Mouse (Mus musculus) kidney, adult 2 months (tissue): ENCODE results near the gene Opn1sw. TPM values are rescaled to one million over a fixed set of nuclear protein-coding genes. Genes with fewer than 3 reads are reported as not detected.

Source experiments
- DNase-seq: peaks from one replicate; pipeline ENCODE4 v3.0.0; 2021
- H3K27ac ChIP-seq: fragments of 200-500 bp; 2 replicates; pipeline ENCODE4 v1.5.1; 2012; ENCODE audit warnings: low read depth, low read length, control low read depth, inconsistent platforms; ENCODE audit not compliant: insufficient read depth
- H3K27me3 ChIP-seq: fragments of 200-500 bp; replicated peaks from 2 replicates; pipeline ENCODE4 v1.6.1; 2012; ENCODE audit warnings: mild to moderate bottlenecking, moderate library complexity, low read length, inconsistent platforms; ENCODE audit not compliant: control insufficient read depth, insufficient read depth
- H3K36me3 ChIP-seq: fragments of 200-500 bp; 2 replicates; pipeline ENCODE4 v1.6.1; 2012; ENCODE audit warnings: mild to moderate bottlenecking, moderate library complexity, low read length, inconsistent platforms; ENCODE audit not compliant: control insufficient read depth, insufficient read depth
- H3K4me1 ChIP-seq: fragments of 200-500 bp; 2 replicates; pipeline ENCODE4 v1.6.1; 2011; ENCODE audit warnings: low read length; ENCODE audit not compliant: control insufficient read depth, insufficient read depth
- H3K4me3 ChIP-seq: fragments of 200-500 bp; 2 replicates; pipeline ENCODE4 v1.5.1; 2011; ENCODE audit warnings: mild to moderate bottlenecking, low read depth, low read length, control low read depth; ENCODE audit not compliant: insufficient read depth
- CTCF ChIP-seq: fragments of 200-500 bp; conservative IDR thresholded peaks from 2 replicates; pipeline ENCODE4 v1.5.1; 2011; ENCODE audit warnings: low read depth, mild to moderate bottlenecking, control low read depth, low read length, moderate library complexity, mixed read lengths; ENCODE audit not compliant: insufficient read depth, insufficient read length
- POLR2A ChIP-seq: fragments of 200-500 bp; IDR thresholded peaks from one replicate; pipeline ENCODE4 v1.6.1; 2011; ENCODE audit warnings: low read depth, low read length, control low read depth
- WGBS: fragments of 180-500 bp; shearing (Covaris S2); methylation state at CpG from one replicate; pipeline ENCODE4 v1.1.7; 2018; 5-methylcytosine and 5-hydroxymethylcytosine counted together
- polyA plus RNA-seq: library from polyadenylated mRNA; depleted of rRNA; stranded (reverse); fragments of >200 nt; gene quantifications from 2 replicates; pipeline ENCODE4 v1.2.3, GENCODE M21; 2012; rRNA removed

Gene Opn1sw
- polyA plus RNA-seq = not detected in 2 replicates

DNA sequence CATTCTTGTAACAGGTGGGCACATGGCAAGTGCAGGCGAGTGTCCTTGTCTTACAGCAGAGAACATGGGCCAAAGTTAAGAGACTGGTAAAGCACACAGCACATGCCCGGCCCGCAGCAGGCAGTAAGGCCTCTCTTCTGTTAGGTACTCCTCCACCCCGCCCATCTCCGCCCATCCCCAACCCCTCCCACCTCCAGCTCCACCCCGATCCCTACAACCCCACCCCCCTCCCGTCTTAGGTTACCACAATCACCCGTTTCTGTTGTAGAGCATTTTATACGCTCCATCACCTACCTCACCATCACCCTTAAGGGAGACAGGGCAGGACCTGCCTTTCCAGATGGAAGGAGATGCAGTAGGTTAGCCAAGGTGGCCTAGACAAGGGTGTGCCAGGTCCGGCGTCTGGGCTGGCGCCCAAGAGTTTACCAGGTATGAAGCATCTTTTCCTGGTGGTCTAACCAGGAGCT, at the start of gene Opn1sw:
TSS of gene Opn1sw (minus strand) at position 417 of the 467 bp plus-strand sequence.
- Histone ChIP-seq H3K4me3 (no peak within 1 kb of the TSS), H3K36me3 (no peaks in the 10 kb centered on the region), H3K27ac (no peak within 1 kb of the TSS), H3K4me1 (no peaks in the 10 kb centered on the region), H3K27me3 (no peaks in the 10 kb centered on the region)
- no peak for TF ChIP-seq CTCF
- no peak for TF ChIP-seq POLR2A
- WGBS = 7% methylated on average over 12 of the region's 12 CpGs
- peak; percentile 7 for DNase-seq

DNA sequence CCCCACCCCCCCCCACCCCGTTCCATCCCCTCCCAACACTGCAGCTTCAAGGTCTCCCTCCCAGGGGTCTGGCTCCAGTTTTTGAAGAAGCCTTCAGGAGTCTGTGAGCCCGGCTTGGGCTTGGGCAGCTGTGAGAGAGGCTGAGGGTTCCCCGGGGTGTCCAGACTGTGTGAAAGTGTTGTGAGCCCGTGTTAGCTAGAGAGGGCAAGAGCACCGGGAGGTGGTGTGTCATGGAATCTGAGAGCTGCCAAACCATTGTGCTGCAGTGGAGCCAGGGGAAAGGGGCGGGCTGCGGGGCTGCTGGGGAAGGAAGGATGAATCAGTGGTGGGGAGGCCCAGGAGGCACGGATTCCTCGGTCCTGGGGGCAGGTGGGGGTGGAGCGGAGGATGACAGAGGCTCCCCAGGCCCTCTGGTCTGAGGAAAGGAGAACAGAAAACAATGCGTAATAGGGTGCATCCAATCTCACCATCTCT, 48.2 kb upstream of the Opn1sw start:
- DNase-seq = no peak
- Histone ChIP-seq H3K4me1 (no peaks in the 10 kb centered on the region), H3K36me3 (no peaks in the 10 kb centered on the region), H3K4me3 (no peak overlapping the region), H3K27ac (no peak overlapping the region), H3K27me3 (peaks cover 5% of the 10 kb centered on the region)
- no peak for TF ChIP-seq CTCF
- no peak for TF ChIP-seq POLR2A
- WGBS = 26% methylated on average over 11 of the region's 11 CpGs

DNA sequence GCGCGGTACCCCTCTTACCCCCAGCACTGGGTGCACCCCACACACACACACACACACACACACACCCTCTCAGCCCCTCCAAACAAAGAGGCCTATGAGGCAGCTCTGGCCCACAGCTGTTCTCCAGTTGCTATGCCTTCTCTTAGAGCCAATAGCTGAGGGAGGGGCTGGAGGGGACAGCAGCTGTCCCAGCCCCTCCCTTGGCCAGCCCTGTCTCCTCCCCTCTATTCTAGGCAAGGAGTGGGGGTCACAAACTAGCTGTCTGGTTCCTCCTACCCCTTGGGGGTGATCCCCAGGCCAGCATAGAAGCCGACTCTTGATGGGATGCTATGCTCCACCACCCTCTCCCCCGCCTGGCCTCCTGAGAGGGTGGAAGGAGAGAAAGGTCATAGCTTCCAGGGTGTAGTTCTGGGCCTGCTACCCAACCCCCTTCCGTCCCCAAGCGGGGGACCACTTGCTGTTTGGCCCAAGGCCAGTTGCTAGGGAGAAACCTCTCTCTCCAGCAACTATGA, 47.7 kb upstream of the Opn1sw start:
- Histone ChIP-seq H3K36me3 (no peaks in the 10 kb centered on the region), H3K27ac (no peak overlapping the region), H3K4me3 (no peak overlapping the region), H3K4me1 (no peaks in the 10 kb centered on the region), H3K27me3 (peaks cover 5% of the 10 kb centered on the region)
- TF ChIP-seq CTCF (no peak), POLR2A (no peak)
- no peak for DNase-seq
- WGBS = 52% methylated on average over 6 of the region's 6 CpGs

DNA sequence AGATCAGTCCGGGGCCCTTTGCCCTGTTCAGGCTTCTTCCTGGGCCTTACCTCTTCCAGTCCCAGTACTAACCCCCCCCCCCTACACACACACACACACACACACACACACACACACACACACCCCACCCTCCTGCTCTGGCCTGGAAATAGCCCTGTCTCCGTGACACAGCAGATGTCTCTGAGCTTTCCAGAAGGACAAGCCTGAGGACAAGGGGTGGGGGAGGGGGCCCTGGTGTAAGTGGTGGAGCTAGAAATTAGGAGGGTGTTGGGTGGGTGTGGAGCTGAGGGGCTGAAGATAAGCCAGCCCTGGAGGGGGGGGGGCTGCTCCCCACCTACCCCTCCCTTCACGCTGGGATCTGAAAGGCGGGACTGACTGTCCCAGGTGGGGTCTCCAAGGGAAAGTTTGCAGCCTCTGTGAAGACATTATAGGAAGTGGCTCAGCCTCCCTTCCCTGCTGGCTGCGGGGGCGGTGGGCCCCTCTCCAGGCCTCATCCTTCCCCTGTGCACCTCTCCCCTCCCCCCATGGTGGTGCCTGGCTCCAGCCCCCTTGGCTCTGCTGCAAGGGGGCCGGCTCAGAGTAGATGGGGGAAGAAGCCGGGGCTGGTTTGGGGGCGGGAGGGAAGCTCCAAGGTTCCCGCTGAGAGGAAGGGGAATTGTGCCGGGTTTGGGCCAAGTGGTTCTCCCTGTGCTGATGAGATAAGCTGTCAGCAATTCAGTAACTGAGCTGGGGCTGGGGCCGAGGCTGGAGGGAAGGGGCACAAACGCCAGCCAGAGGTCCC, 46.8 kb upstream of the Opn1sw start:
- no peak overlapping the region for H3K4me3 ChIP-seq
- no peaks in the 10 kb centered on the region for H3K4me1 ChIP-seq
- no peak for DNase-seq
- no peak overlapping the region for H3K27ac ChIP-seq
- WGBS = 46% methylated on average over 13 of the region's 13 CpGs
- TF ChIP-seq CTCF (no peak), POLR2A (no peak)
- H3K36me3 ChIP-seq = no peaks in the 10 kb centered on the region
- peaks cover 5% of the 10 kb centered on the region for H3K27me3 ChIP-seq

DNA sequence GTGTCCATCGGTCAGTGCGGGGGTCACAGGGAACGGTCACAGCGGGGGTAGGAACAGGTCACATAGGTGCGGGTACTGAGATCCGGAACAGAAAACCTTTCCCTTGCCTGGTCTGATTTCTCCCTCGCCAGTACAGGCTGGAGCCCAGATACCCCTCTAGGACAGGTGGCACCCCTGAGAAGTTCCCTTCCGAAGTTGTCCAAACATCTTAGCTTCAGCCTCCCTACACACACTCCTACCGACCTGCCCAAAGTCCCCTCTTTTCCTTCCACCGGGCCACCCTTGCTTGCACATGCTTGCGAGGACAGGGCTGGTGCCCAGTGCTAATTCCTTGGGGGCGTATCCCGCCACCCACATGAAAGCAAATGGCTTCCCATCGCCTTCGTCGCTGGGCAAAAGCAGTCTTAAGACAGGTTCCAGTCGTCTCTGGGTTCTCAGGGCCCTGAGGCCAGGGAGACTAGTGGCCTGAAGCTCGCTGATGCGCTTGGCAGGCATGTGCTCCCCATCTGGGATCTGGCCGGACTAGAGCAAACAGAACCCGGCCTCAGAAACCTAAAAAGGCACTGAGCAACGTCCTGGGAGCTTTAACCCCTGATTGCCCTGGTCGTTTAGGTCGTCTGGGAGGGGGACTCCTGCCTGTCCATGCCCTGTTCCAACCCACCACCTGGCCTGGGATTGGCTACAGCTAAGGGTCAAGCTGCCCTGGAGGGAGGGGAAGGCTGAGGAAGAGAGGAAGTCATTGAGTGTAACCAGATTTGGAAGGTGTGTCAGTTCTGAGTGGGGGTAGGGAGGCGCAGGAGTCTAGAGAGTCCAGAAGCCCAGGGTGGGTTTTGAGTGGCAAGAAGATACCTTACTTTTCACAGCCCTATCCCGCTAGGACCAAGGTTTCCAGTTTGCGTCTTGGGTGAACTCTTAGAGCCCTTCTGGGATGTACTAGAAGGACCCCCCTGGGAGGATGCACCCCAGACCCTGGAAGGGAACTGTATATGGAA, 45.8 kb upstream of the Opn1sw start:
- 28% methylated on average over 27 of the region's 27 CpGs for WGBS
- Histone ChIP-seq H3K36me3 (no peaks in the 10 kb centered on the region), H3K4me3 (peak overlapping the region; percentile 48; the same call in 1 of the 2 replicates), H3K27me3 (peaks cover 5% of the 10 kb centered on the region), H3K27ac (no peak overlapping the region), H3K4me1 (no peaks in the 10 kb centered on the region)
- TF ChIP-seq POLR2A (no peak), CTCF (no peak)
- DNase-seq = no peak

DNA sequence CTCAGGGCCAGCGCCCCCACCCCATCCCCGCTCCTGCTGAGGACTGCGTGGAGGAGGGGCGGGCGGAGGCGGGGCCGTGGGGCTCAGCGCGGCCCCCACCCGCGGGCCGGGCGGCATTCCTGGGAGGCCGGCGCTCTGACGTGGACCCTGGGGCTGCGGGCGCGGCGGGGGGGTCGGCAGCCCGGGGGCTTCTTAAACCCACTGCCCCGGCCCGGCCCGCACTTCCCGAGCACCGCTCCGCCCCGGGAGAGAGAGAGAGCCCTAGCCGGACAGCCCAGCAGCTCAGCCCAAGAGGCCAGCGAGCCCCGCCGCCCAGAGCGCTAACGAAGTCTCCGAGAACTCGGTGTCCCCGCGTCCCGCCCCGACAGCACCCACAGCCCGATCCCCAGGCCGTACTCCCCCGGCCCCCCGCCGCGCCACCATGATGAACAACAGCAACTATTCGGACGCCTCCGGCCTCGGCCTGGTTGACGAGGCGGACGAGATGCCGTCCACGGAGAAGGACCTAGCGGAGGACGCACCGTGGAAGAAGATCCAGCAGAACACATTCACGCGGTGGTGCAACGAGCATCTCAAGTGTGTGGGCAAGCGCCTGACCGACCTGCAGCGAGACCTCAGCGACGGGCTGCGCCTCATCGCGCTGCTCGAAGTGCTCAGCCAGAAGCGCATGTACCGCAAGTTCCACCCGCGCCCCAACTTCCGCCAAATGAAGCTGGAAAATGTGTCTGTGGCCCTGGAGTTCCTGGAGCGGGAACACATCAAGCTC, 45.0 kb upstream of the Opn1sw start, which contains the start of gene Flnc:
TSS of gene Flnc (plus strand) at position 219 of the 766 bp plus-strand sequence.
- Histone ChIP-seq H3K27ac (no peak within 1 kb of the TSS), H3K36me3 (no peaks in the 10 kb centered on the region), H3K4me3 (peak within 1 kb of the TSS; percentile 48), H3K4me1 (no peaks in the 10 kb centered on the region), H3K27me3 (peaks cover 5% of the 10 kb centered on the region)
- TF ChIP-seq POLR2A (no peak), CTCF (no peak)
- DNase-seq = peak; percentile 14
- 1% methylated on average over 71 of the region's 77 CpGs for WGBS
